Mouse (Mus musculus) embryonic fibroblast, embryonic 13.5 days (primary cell): ENCODE measurements around the gene Ninj2. TPM values are rescaled to one million over a fixed set of nuclear protein-coding genes. Genes with fewer than 3 reads are reported as not detected.

ENCODE experiments used
- H3K27ac ChIP-seq: 2 replicates; pipeline ENCODE4 v1.5.1; 2012; ENCODE audit warnings: low read length, control low read depth, inconsistent platforms; ENCODE audit not compliant: insufficient read depth
- H3K4me1 ChIP-seq: 2 replicates; pipeline ENCODE4 v1.6.1; 2011; ENCODE audit warnings: low read length; ENCODE audit not compliant: control insufficient read depth, insufficient read depth
- H3K4me3 ChIP-seq: 2 replicates; pipeline ENCODE4 v1.5.1; 2011; ENCODE audit warnings: mild to moderate bottlenecking, control low read depth, low read length; ENCODE audit not compliant: insufficient read depth
- CTCF ChIP-seq: IDR thresholded peaks from 2 replicates; pipeline ENCODE4 v1.5.1; 2011; ENCODE audit warnings: mild to moderate bottlenecking, control low read depth, low read length, moderate library complexity, borderline replicate concordance; ENCODE audit not compliant: insufficient read depth
- POLR2A ChIP-seq: IDR thresholded peaks from 2 replicates; pipeline ENCODE4 v1.6.1; 2011; ENCODE audit warnings: low read depth, mild to moderate bottlenecking, control low read depth, low read length, moderate library complexity
- polyA plus RNA-seq: library from polyadenylated mRNA; stranded (reverse); fragments of >200 nt; gene quantifications from 2 replicates; pipeline ENCODE4 v1.2.4, GENCODE M21; 2011; ENCODE audit warnings: low read depth; ENCODE audit not compliant: missing spikeins, insufficient read length

Gene Ninj2
- polyA plus RNA-seq, 1 experiment = not detected

GRCm38 (mm10) chr6:120172294-120173017 is 79.3 kb downstream of the Ninj2 start:
- no peak overlapping the region for H3K27ac ChIP-seq
- no peak overlapping the region for H3K4me3 ChIP-seq
- peaks cover 9% of the 10 kb centered on the region for H3K4me1 ChIP-seq
- TF ChIP-seq POLR2A (no peak), CTCF (no peak)

GRCm38 (mm10) chr6:120174028-120174601 is 81.0 kb downstream of the Ninj2 start:
- Histone ChIP-seq H3K27ac (peak overlapping the region; percentile 50; the same call in 1 of the 2 replicates), H3K4me3 (no peak overlapping the region), H3K4me1 (peaks cover 9% of the 10 kb centered on the region)
- no peak for TF ChIP-seq CTCF
- TF ChIP-seq POLR2A = no peak

GRCm38 (mm10) chr6:120174602-120175115 is 81.5 kb downstream of the Ninj2 start:
- no peak overlapping the region for H3K27ac ChIP-seq
- H3K4me1 ChIP-seq = peaks cover 10% of the 10 kb centered on the region
- H3K4me3 ChIP-seq = no peak overlapping the region
- TF ChIP-seq POLR2A (no peak), CTCF (no peak)

- TF ChIP-seq CTCF (no peak), POLR2A (no peak)
- H3K4me3 ChIP-seq = no peak overlapping the region
Observed at GRCm38 (mm10) chr6:120175650-120176049, 82.5 kb downstream of the Ninj2 start.

GRCm38 (mm10) chr6:120179044-120179755 is 86.0 kb downstream of the Ninj2 start:
- Histone ChIP-seq H3K27ac (no peak overlapping the region), H3K4me1 (peaks cover 2% of the 10 kb centered on the region; the same call in 1 of the 2 replicates), H3K4me3 (no peak overlapping the region)
- TF ChIP-seq CTCF (no peak), POLR2A (no peak)

More at GRCm38 (mm10) chr6:120175650-120176049, 82.5 kb downstream of the Ninj2 start:
- Histone ChIP-seq H3K27ac (no peak overlapping the region), H3K4me1 (peaks cover 11% of the 10 kb centered on the region)

GRCm38 (mm10) chr6:120179756-120180206 is 86.6 kb downstream of the Ninj2 start:
- peaks cover 2% of the 10 kb centered on the region; the same call in 1 of the 2 replicates for H3K4me1 ChIP-seq
- TF ChIP-seq POLR2A = no peak
- no peak for TF ChIP-seq CTCF
- no peak overlapping the region for H3K4me3 ChIP-seq
- no peak overlapping the region for H3K27ac ChIP-seq

GRCm38 (mm10) chr6:120180492-120180891 is 87.3 kb downstream of the Ninj2 start:
- TF ChIP-seq POLR2A (no peak), CTCF (no peak)
- peaks cover 2% of the 10 kb centered on the region; the same call in 1 of the 2 replicates for H3K4me1 ChIP-seq
- no peak overlapping the region for H3K27ac ChIP-seq
- no peak overlapping the region for H3K4me3 ChIP-seq

GRCm38 (mm10) chr6:120182160-120182559 is 89.0 kb downstream of the Ninj2 start:
- Histone ChIP-seq H3K4me1 (peaks cover 2% of the 10 kb centered on the region; the same call in 1 of the 2 replicates), H3K4me3 (no peak overlapping the region), H3K27ac (no peak overlapping the region)
- TF ChIP-seq CTCF (no peak), POLR2A (no peak)

- no peak overlapping the region for H3K4me3 ChIP-seq
- TF ChIP-seq CTCF = no peak
- H3K27ac ChIP-seq = no peak overlapping the region
Observed at GRCm38 (mm10) chr6:120183771-120184170, 90.6 kb downstream of the Ninj2 start.

More at GRCm38 (mm10) chr6:120183771-120184170, 90.6 kb downstream of the Ninj2 start:
- H3K4me1 ChIP-seq = peaks cover 2% of the 10 kb centered on the region; the same call in 1 of the 2 replicates
